Mouse (Mus musculus): ENCODE data around the gene Fbxw5. TPM values are rescaled to one million over a fixed set of nuclear protein-coding genes. Genes with fewer than 3 reads are reported as not detected.

Gene Fbxw5
- total and polyA plus RNA-seq, 2 experiments = 18.6 to 18.8 TPM

DNA sequence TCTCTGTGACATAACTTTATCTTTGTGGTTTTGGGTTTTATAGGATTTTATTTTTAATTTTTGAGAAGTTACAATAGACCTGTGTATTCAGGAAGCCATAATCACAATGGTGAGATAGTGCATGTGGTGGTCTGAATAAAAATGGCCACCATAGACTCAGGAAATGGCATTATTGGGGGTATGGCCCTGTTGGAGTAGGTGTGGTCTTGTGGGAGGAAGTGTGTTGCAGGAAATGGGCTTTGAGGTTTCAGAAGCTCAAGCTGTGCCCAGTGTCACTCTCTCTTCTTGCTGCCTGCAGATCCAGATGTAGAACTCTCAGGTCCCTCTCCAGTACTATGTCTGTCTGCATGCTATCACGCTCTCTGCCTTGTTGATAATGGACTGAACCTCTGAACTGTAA lies 20.0 kb upstream of the Fbxw5 start:
- no peak overlapping the region for H3K27ac ChIP-seq (replicated peaks; ENCODE audit: insufficient read depth, low read depth, low read length)
- H3K9ac ChIP-seq (ENCODE audit: low read depth, low read length) = no peak overlapping the region
- DNase-seq (ENCODE audit: extremely low read depth, low read depth, low spot score) = no peak
- H3K4me3 ChIP-seq (ENCODE audit: insufficient read depth, low read depth, low read length) = no peak overlapping the region
- TF ChIP-seq POLR2A (IDR thresholded peaks at IDR 0.05; ENCODE audit: extremely low read depth, insufficient read depth, low read length) (no peak), CTCF (IDR thresholded peaks at IDR 0.05; ENCODE audit: low read depth, low read length) (no peak)
- H3K36me3 ChIP-seq (ENCODE audit: control insufficient read depth, insufficient read depth, low read length) = no peaks in the 10 kb centered on the region
- no peaks in the 10 kb centered on the region for H3K27me3 ChIP-seq (ENCODE audit: control insufficient read depth, insufficient read depth, low read length)
- 73% methylated on average over 1 of the region's 1 CpGs for WGBS
- H3K4me1 ChIP-seq (ENCODE audit: control insufficient read depth, insufficient read depth, low read length) = peaks cover 22% of the 10 kb centered on the region
- H3K79me2 ChIP-seq (ENCODE audit: control insufficient read depth, insufficient read depth, low read length) = no peaks in the 10 kb centered on the region

DNA sequence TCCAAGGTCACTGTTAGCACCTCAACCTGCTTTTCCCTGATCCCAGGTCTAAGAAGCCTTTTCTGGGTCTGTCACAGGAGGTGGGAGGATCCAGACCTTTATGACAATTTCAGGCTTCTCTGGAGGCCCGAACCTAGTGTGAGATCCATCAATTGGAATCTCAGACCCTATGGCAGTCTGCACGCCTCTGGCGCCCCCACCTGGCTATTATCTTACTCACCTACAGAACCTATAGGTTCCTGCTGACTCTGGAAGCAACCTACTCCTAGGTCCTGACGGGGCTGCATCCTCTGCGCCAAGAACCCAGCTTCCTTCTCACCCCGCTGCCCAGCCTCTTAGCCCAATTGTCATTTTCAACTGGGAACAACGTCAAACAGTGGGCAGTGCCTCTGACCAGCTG lies 17.6 kb upstream of the Fbxw5 start:
- WGBS = 36% methylated on average over 7 of the region's 7 CpGs
- peak; percentile 43 for DNase-seq (ENCODE audit: extremely low read depth, low read depth, low spot score)

GRCm38 (mm10) chr2:25484901-25485647 lies 15.5 kb upstream of the Fbxw5 start:
- Histone ChIP-seq H3K27ac (replicated peaks; ENCODE audit: insufficient read depth, low read depth, low read length) (peak overlapping the region; percentile 41), H3K27me3 (ENCODE audit: control insufficient read depth, insufficient read depth, low read length) (no peaks in the 10 kb centered on the region), H3K9ac (ENCODE audit: low read depth, low read length) (no peak overlapping the region), H3K4me1 (ENCODE audit: control insufficient read depth, insufficient read depth, low read length) (peaks cover 6% of the 10 kb centered on the region), H3K36me3 (ENCODE audit: control insufficient read depth, insufficient read depth, low read length) (no peaks in the 10 kb centered on the region), H3K79me2 (ENCODE audit: control insufficient read depth, insufficient read depth, low read length) (no peaks in the 10 kb centered on the region), H3K4me3 (ENCODE audit: insufficient read depth, low read depth, low read length) (no peak overlapping the region)
- 20% methylated on average over 11 of the region's 11 CpGs for WGBS
- TF ChIP-seq POLR2A (IDR thresholded peaks at IDR 0.05; ENCODE audit: extremely low read depth, insufficient read depth, low read length) (no peak), CTCF (IDR thresholded peaks at IDR 0.05; ENCODE audit: low read depth, low read length) (no peak)
- DNase-seq (ENCODE audit: extremely low read depth, low read depth, low spot score) = peak; percentile 92

More for the DNA sequence above, 17.6 kb upstream of the Fbxw5 start:
- H3K4me3 ChIP-seq (ENCODE audit: insufficient read depth, low read depth, low read length) = no peak overlapping the region
- no peaks in the 10 kb centered on the region for H3K79me2 ChIP-seq (ENCODE audit: control insufficient read depth, insufficient read depth, low read length)
- no peak overlapping the region for H3K9ac ChIP-seq (ENCODE audit: low read depth, low read length)
- H3K27me3 ChIP-seq (ENCODE audit: control insufficient read depth, insufficient read depth, low read length) = no peaks in the 10 kb centered on the region
- H3K27ac ChIP-seq (replicated peaks; ENCODE audit: insufficient read depth, low read depth, low read length) = no peak overlapping the region
- H3K4me1 ChIP-seq (ENCODE audit: control insufficient read depth, insufficient read depth, low read length) = peaks cover 21% of the 10 kb centered on the region
- H3K36me3 ChIP-seq (ENCODE audit: control insufficient read depth, insufficient read depth, low read length) = no peaks in the 10 kb centered on the region
- TF ChIP-seq POLR2A (IDR thresholded peaks at IDR 0.05; ENCODE audit: extremely low read depth, insufficient read depth, low read length) (no peak), CTCF (IDR thresholded peaks at IDR 0.05; ENCODE audit: low read depth, low read length) (peak; percentile 81)

DNA sequence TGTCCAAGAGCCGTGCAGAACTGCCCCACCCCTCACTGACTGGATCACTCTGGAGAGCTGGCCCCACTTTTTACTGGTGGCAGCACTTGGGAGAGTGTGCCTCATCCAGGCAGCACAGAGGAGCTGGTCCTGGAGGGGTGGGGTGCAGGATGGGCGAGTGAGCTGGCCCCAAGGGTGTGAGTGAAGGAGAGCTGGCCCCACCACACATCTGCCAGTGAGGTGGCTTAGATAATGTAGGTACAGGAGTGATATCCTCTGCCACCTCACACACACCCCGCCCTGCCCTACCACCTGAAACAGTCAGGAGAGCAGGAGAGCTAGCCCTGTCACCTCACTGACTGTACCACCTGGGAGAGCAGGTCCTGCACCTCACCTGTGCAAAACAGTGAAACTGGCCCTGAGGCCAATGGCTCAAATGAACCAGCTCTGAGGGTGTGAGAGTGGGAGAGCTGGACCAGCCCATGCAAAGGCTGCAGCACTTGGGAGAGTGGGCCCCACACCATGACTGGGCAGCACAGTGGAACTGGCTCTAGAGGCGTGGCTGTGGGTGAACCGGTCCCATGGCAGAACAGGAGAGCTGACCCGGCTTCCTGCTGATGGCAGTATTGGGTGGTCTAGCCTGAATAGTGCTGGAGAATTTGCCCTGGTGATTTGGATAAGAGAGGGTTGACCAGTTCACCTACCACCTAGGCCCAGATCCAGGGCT lies 12.4 kb upstream of the Fbxw5 start:
- H3K79me2 ChIP-seq (ENCODE audit: control insufficient read depth, insufficient read depth, low read length) = no peaks in the 10 kb centered on the region
- DNase-seq (ENCODE audit: extremely low read depth, low read depth, low spot score) = no peak
- no peaks in the 10 kb centered on the region for H3K27me3 ChIP-seq (ENCODE audit: control insufficient read depth, insufficient read depth, low read length)
- H3K9ac ChIP-seq (ENCODE audit: low read depth, low read length) = no peak overlapping the region
- TF ChIP-seq CTCF (IDR thresholded peaks at IDR 0.05; ENCODE audit: low read depth, low read length) (no peak), POLR2A (IDR thresholded peaks at IDR 0.05; ENCODE audit: extremely low read depth, insufficient read depth, low read length) (no peak)
- H3K27ac ChIP-seq (replicated peaks; ENCODE audit: insufficient read depth, low read depth, low read length) = no peak overlapping the region
- H3K4me3 ChIP-seq (ENCODE audit: insufficient read depth, low read depth, low read length) = no peak overlapping the region
- no peaks in the 10 kb centered on the region for H3K36me3 ChIP-seq (ENCODE audit: control insufficient read depth, insufficient read depth, low read length)
- peaks cover 6% of the 10 kb centered on the region for H3K4me1 ChIP-seq (ENCODE audit: control insufficient read depth, insufficient read depth, low read length)
- whole genome bisulfite sequencing = 86% methylated on average over 6 of the region's 6 CpGs

- H3K79me2 ChIP-seq (ENCODE audit: control insufficient read depth, insufficient read depth, low read length) = no peaks in the 10 kb centered on the region
- H3K36me3 ChIP-seq (ENCODE audit: control insufficient read depth, insufficient read depth, low read length) = no peaks in the 10 kb centered on the region
- H3K4me1 ChIP-seq (ENCODE audit: control insufficient read depth, insufficient read depth, low read length) = peaks cover 6% of the 10 kb centered on the region
- TF ChIP-seq CTCF (IDR thresholded peaks at IDR 0.05; ENCODE audit: low read depth, low read length) = no peak
- no peak for TF ChIP-seq POLR2A (IDR thresholded peaks at IDR 0.05; ENCODE audit: extremely low read depth, insufficient read depth, low read length)
- DNase-seq (ENCODE audit: extremely low read depth, low read depth, low spot score) = no peak
- 65% methylated on average over 7 of the region's 7 CpGs for WGBS
- no peak overlapping the region for H3K9ac ChIP-seq (ENCODE audit: low read depth, low read length)
- H3K4me3 ChIP-seq (ENCODE audit: insufficient read depth, low read depth, low read length) = no peak overlapping the region
- no peaks in the 10 kb centered on the region for H3K27me3 ChIP-seq (ENCODE audit: control insufficient read depth, insufficient read depth, low read length)
- H3K27ac ChIP-seq (replicated peaks; ENCODE audit: insufficient read depth, low read depth, low read length) = no peak overlapping the region
Observed at GRCm38 (mm10) chr2:25488671-25489068, 11.9 kb upstream of the Fbxw5 start.

GRCm38 (mm10) chr2:25492988-25493387 lies 7.6 kb upstream of the Fbxw5 start:
- Histone ChIP-seq H3K4me3 (ENCODE audit: insufficient read depth, low read depth, low read length) (no peak overlapping the region), H3K36me3 (ENCODE audit: control insufficient read depth, insufficient read depth, low read length) (no peaks in the 10 kb centered on the region), H3K4me1 (ENCODE audit: control insufficient read depth, insufficient read depth, low read length) (no peaks in the 10 kb centered on the region), H3K9ac (ENCODE audit: low read depth, low read length) (no peak overlapping the region), H3K79me2 (ENCODE audit: control insufficient read depth, insufficient read depth, low read length) (no peaks in the 10 kb centered on the region), H3K27ac (replicated peaks; ENCODE audit: insufficient read depth, low read depth, low read length) (no peak overlapping the region), H3K27me3 (ENCODE audit: control insufficient read depth, insufficient read depth, low read length) (no peaks in the 10 kb centered on the region)
- DNase-seq (ENCODE audit: extremely low read depth, low read depth, low spot score) = no peak
- WGBS = 76% methylated on average over 5 of the region's 5 CpGs
- TF ChIP-seq CTCF (IDR thresholded peaks at IDR 0.05; ENCODE audit: low read depth, low read length) = no peak
- TF ChIP-seq POLR2A (IDR thresholded peaks at IDR 0.05; ENCODE audit: extremely low read depth, insufficient read depth, low read length) = no peak

Measured in liver, adult 2 months (tissue).